In the genomic region with DNA sequence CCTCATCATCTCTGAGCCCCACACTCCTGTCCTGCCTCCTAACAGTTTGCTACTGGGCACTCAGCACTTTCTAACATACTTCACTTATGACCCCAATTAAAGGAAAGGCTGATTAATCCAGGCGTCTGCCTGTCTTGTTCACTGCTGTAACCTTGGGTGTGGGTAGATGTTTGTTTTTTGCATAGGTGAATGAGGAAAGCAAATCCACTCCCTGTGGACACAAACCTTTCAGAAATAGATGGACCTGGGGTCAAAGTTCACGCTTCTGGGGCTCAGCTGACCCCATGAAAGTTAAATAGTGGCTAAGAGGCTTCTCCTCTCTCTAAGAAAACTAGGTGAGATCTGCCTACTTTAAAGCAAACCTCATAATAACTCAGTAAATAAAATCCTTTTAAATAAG, we compare ENCODE assay signal across 11 mouse cellular contexts. TPM values are rescaled to one million over a fixed set of nuclear protein-coding genes. Genes with fewer than 3 reads are reported as not detected.
A peak's percentile ranks its signal among the peaks of the same experiment; 100 is the strongest.
DNase-seq lines count a peak whose midpoint lies in the region; ATAC-seq and TF ChIP-seq lines count a peak whose summit lies in the region.
"Had no signal": no experiment of that assay in that cellular context is flagged by ENCODE, and none has a peak within 500 bp of the region (broad histone marks: within the 10 kb centered on the region; RNA-seq: fewer than 3 reads in every experiment).

No protein-coding gene starts in this region.

- ATAC-seq in forebrain, embryonic 11.5 days (replicated peaks; ENCODE audit: low FRiP score): peak; percentile 18; the same call in 1 of the 2 replicates
- ATAC-seq in forebrain, embryonic 12.5 days (ENCODE audit: low FRiP score): no peak
- peak; percentile 17; the same call in 1 of the 2 replicates for ATAC-seq in kidney, embryonic 14.5 days (ENCODE audit: low FRiP score, low TSS enrichment)
- ATAC-seq in liver, embryonic 13.5 days (ENCODE audit: low read depth): no peak; the same call in 1 of the 2 replicates
- no peak for ATAC-seq in megakaryocyte progenitor cell, adult 5-6 weeks (replicated peaks; ENCODE audit: poor library complexity)

- H3K4me1 ChIP-seq in forebrain, embryonic 11.5 days (replicated peaks; ENCODE audit: control insufficient read depth, insufficient read depth, low read length): peaks cover 6% of the 10 kb centered on the region; the same call in 1 of the 2 replicates
- peaks cover 8% of the 10 kb centered on the region for H3K4me1 ChIP-seq in forebrain, embryonic 12.5 days
- peaks cover 53% of the 10 kb centered on the region for H3K4me1 ChIP-seq in E14TG2a.4 (replicated peaks; ENCODE audit: low read depth, low read length)
- H3K4me1 ChIP-seq in kidney, embryonic 14.5 days (ENCODE audit: control insufficient read depth, insufficient read depth, low read length): no peaks in the 10 kb centered on the region
- peaks cover 94% of the 10 kb centered on the region for H3K4me1 ChIP-seq in liver, embryonic 13.5 days (replicated peaks)

- no peak for TF ChIP-seq CTCF in E14TG2a.4 (conservative IDR thresholded peaks at IDR 0.05; ENCODE audit: low read length)

- WGBS in forebrain, embryonic 11.5 days: 58% methylated on average over 2 of the region's 2 CpGs
- 61% methylated on average over 2 of the region's 2 CpGs for WGBS in forebrain, embryonic 12.5 days
- WGBS in kidney, embryonic 14.5 days: 28% methylated on average over 2 of the region's 2 CpGs
- 75% methylated on average over 2 of the region's 2 CpGs for WGBS in liver, embryonic 13.5 days (ENCODE audit: insufficient replicate concordance)

- no peak overlapping the region for H3K4me3 ChIP-seq in forebrain, embryonic 11.5 days (ENCODE audit: low read depth, low read length)
- H3K4me3 ChIP-seq in forebrain, embryonic 12.5 days (replicated peaks): no peak overlapping the region
- peak overlapping the region; percentile 40; the same call in 1 of the 2 replicates for H3K4me3 ChIP-seq in E14TG2a.4 (replicated peaks; ENCODE audit: low read length)
- no peak overlapping the region for H3K4me3 ChIP-seq in kidney, embryonic 14.5 days (ENCODE audit: low read length)
- H3K4me3 ChIP-seq in liver, embryonic 13.5 days (replicated peaks): peak overlapping the region; percentile 40
- H3K4me3 ChIP-seq: midbrain, embryonic 12.5 days had no signal

- H3K9me3 ChIP-seq in forebrain, embryonic 11.5 days (ENCODE audit: control insufficient read depth, low read length): no peaks in the 10 kb centered on the region
- no peaks in the 10 kb centered on the region for H3K9me3 ChIP-seq in forebrain, embryonic 12.5 days
- H3K9me3 ChIP-seq in E14TG2a.4 (ENCODE audit: low read length): no peaks in the 10 kb centered on the region
- H3K9me3 ChIP-seq in kidney, embryonic 14.5 days (ENCODE audit: control insufficient read depth, low read length): no peaks in the 10 kb centered on the region
- no peaks in the 10 kb centered on the region for H3K9me3 ChIP-seq in liver, embryonic 13.5 days (replicated peaks)
- H3K9me3 ChIP-seq: G1E; midbrain, embryonic 12.5 days had no signal

- H3K27me3 ChIP-seq in forebrain, embryonic 11.5 days (ENCODE audit: control insufficient read depth, insufficient read depth, low read length): no peaks in the 10 kb centered on the region
- no peaks in the 10 kb centered on the region for H3K27me3 ChIP-seq in forebrain, embryonic 12.5 days
- H3K27me3 ChIP-seq in E14TG2a.4 (ENCODE audit: insufficient read depth, low read length): peaks cover 20% of the 10 kb centered on the region
- no peaks in the 10 kb centered on the region for H3K27me3 ChIP-seq in kidney, embryonic 14.5 days (ENCODE audit: control insufficient read depth, insufficient read depth, low read length)
- H3K27me3 ChIP-seq in liver, embryonic 13.5 days: no peaks in the 10 kb centered on the region

- no peak for DNase-seq in forebrain, embryonic 11.5 days (ENCODE audit: low spot score)
- no peak for DNase-seq in liver, embryonic 13.5 days
- DNase-seq in left cerebral cortex, postnatal 4 days: no peak
- DNase-seq in heart, postnatal 14 days: no peak
- DNase-seq: cerebellum, adult 18-20 months had no signal

- intact Hi-C loops in left cerebral cortex, postnatal 4 days (cut with DNase I): no loop called here
- intact Hi-C loops in heart, postnatal 14 days (cut with DNase I): no loop called here

- H3K36me3 ChIP-seq in forebrain, embryonic 11.5 days (ENCODE audit: control insufficient read depth, insufficient read depth, low read length): no peaks in the 10 kb centered on the region
- no peaks in the 10 kb centered on the region for H3K36me3 ChIP-seq in forebrain, embryonic 12.5 days (replicated peaks)
- peaks cover 5% of the 10 kb centered on the region; the same call in 1 of the 2 replicates for H3K36me3 ChIP-seq in E14TG2a.4 (ENCODE audit: insufficient read depth, low read length)
- H3K36me3 ChIP-seq in kidney, embryonic 14.5 days (ENCODE audit: control insufficient read depth, insufficient read depth, low read length): no peaks in the 10 kb centered on the region
- H3K36me3 ChIP-seq in liver, embryonic 13.5 days: peaks cover 100% of the 10 kb centered on the region

- no peak overlapping the region for H3K27ac ChIP-seq in forebrain, embryonic 11.5 days (ENCODE audit: low read depth, low read length)
- no peak overlapping the region for H3K27ac ChIP-seq in forebrain, embryonic 12.5 days
- no peak overlapping the region for H3K27ac ChIP-seq in kidney, embryonic 14.5 days (ENCODE audit: low read depth, low read length)
- peak overlapping the region; percentile 87 for H3K27ac ChIP-seq in liver, embryonic 13.5 days
- H3K27ac ChIP-seq: midbrain, embryonic 12.5 days had no signal

- H3K4me2 ChIP-seq in forebrain, embryonic 11.5 days (ENCODE audit: low read depth, low read length, severe bottlenecking): no peak overlapping the region
- H3K4me2 ChIP-seq in forebrain, embryonic 12.5 days: no peak overlapping the region
- no peak overlapping the region for H3K4me2 ChIP-seq in kidney, embryonic 14.5 days (replicated peaks; ENCODE audit: low read depth, low read length)
- H3K4me2 ChIP-seq in liver, embryonic 13.5 days: peak overlapping the region; percentile 52

- H3K9ac ChIP-seq in forebrain, embryonic 11.5 days (ENCODE audit: low read length): no peak overlapping the region
- H3K9ac ChIP-seq in forebrain, embryonic 12.5 days: no peak overlapping the region
- no peak overlapping the region for H3K9ac ChIP-seq in kidney, embryonic 14.5 days (ENCODE audit: low read depth, low read length)
- H3K9ac ChIP-seq in liver, embryonic 13.5 days: peak overlapping the region; percentile 67
- H3K9ac ChIP-seq: midbrain, embryonic 12.5 days had no signal

RNA-seq across cellular contexts. Expression of gene Mgst3, which starts 18.7 kb away (rescaled TPM):
- 51.8 and 54.0 TPM in 2 replicates for polyA plus RNA-seq in forebrain, embryonic 11.5 days (2014; fragmentation: Nextera tagmentation; extraction: Ambion mirVana)
- 37.9 TPM in 2 replicates for polyA plus RNA-seq in forebrain, embryonic 12.5 days (2016; fragmentation: Nextera tagmentation; extraction: Ambion mirVana)
- 41.6 and 46.7 TPM in 2 replicates for polyA plus RNA-seq in kidney, embryonic 14.5 days (2014; fragmentation: Nextera tagmentation; extraction: Ambion mirVana)
- 337 and 409 TPM in 2 replicates for polyA plus RNA-seq in liver, embryonic 13.5 days (2015; fragmentation: Nextera tagmentation; extraction: Ambion mirVana)
- 14.0 and 16.5 TPM in 2 replicates for total RNA-seq in megakaryocyte progenitor cell, adult 5-6 weeks (2015)
- 11.8 and 18.1 TPM in 2 replicates for total RNA-seq in megakaryocyte progenitor cell, adult 5-6 weeks (2017)
- total RNA-seq in left cerebral cortex, postnatal 4 days (2021): 100 to 1,000 TPM; 119 to 121 TPM
- 100 to 1,000 TPM; 217 to 220 TPM for total RNA-seq in heart, postnatal 14 days (2021)

RNA-seq across cellular contexts. Expression of gene Aldh9a1, which starts 25.2 kb away (rescaled TPM):
- 38.3 and 41.4 TPM in 2 replicates for polyA plus RNA-seq in forebrain, embryonic 11.5 days (2014; fragmentation: Nextera tagmentation; extraction: Ambion mirVana)
- 33.0 and 35.7 TPM in 2 replicates for polyA plus RNA-seq in forebrain, embryonic 12.5 days (2016; fragmentation: Nextera tagmentation; extraction: Ambion mirVana)
- polyA plus RNA-seq in kidney, embryonic 14.5 days (2014; fragmentation: Nextera tagmentation; extraction: Ambion mirVana): 27.8 and 46.6 TPM in 2 replicates
- polyA plus RNA-seq in liver, embryonic 13.5 days (2015; fragmentation: Nextera tagmentation; extraction: Ambion mirVana): 85.4 and 92.0 TPM in 2 replicates
- total RNA-seq in megakaryocyte progenitor cell, adult 5-6 weeks (2015): 43.1 and 45.0 TPM in 2 replicates
- 36.3 and 46.6 TPM in 2 replicates for total RNA-seq in megakaryocyte progenitor cell, adult 5-6 weeks (2017)
- 10 to 100 TPM; 36.0 to 40.7 TPM for total RNA-seq in left cerebral cortex, postnatal 4 days (2021)
- 10 to 100 TPM; 25.0 to 30.4 TPM for total RNA-seq in heart, postnatal 14 days (2021)

Comparison
In these comparisons a context has a peak if more than half of its experiments do, and no peak if none do; other contexts are left out.
1. ATAC-seq: peak in forebrain, embryonic 11.5 days (single experiment) and kidney, embryonic 14.5 days (single experiment); none in forebrain, embryonic 12.5 days (single experiment), liver, embryonic 13.5 days (single experiment) and megakaryocyte progenitor cell, adult 5-6 weeks (single experiment).
2. H3K4me3 ChIP-seq: peak in E14TG2a.4 (single experiment) and liver, embryonic 13.5 days (single experiment); none in forebrain, embryonic 11.5 days (single experiment), forebrain, embryonic 12.5 days (single experiment) and kidney, embryonic 14.5 days (single experiment).